Mouse (Mus musculus): ENCODE data around the gene Adamts7. TPM values are rescaled to one million over a fixed set of nuclear protein-coding genes. Genes with fewer than 3 reads are reported as not detected.

Adamts7 gene
- polyA plus RNA-seq, 1 experiment = 9.8 TPM

DNA sequence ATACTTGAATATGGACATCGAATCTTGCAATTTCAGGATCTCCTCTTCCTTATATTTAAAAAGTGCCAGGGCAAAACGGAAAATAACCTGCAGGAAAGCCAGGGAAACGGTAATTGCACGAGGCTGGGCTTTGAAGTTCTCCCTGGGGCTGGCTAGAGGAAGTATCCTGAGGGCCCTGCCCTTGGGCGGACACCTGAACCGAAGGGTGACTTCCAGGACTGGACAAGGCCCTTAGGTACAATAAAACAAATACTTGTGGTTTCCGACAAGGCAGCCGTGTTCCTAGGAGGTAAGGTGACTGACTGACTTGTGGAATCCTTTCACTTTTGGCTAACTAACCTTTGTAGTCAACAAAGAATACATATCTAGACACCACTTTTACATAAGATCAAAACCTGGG, 44.9 kb downstream of the Adamts7 start:
- H3K79me2 ChIP-seq (ENCODE audit: control insufficient read depth, insufficient read depth) = no peaks in the 10 kb centered on the region
- H3K79me3 ChIP-seq (ENCODE audit: low read depth) = no peaks in the 10 kb centered on the region
- no peaks in the 10 kb centered on the region for H3K36me3 ChIP-seq (ENCODE audit: control insufficient read depth, insufficient read depth)
- no peak overlapping the region for H3ac ChIP-seq (ENCODE audit: control insufficient read depth, insufficient read length, low read depth)
- no peaks in the 10 kb centered on the region for H3K27me3 ChIP-seq (ENCODE audit: control insufficient read depth, insufficient read depth, insufficient read length)
- TF ChIP-seq MYOG (IDR thresholded peaks at IDR 0.05; ENCODE audit: control insufficient read depth, extremely low read depth, insufficient read length) = no peak
- TF ChIP-seq CEBPB (IDR thresholded peaks at IDR 0.05; ENCODE audit: low read depth) = no peak
- TF ChIP-seq MAX (IDR thresholded peaks at IDR 0.05) = no peak
- TF ChIP-seq USF1 (IDR thresholded peaks at IDR 0.05; ENCODE audit: low read depth) = no peak
- TF ChIP-seq MYOD1 (IDR thresholded peaks at IDR 0.05; ENCODE audit: control insufficient read depth, insufficient read length, low read depth) = no peak
- TF ChIP-seq CTCF (IDR thresholded peaks at IDR 0.05; ENCODE audit: control insufficient read depth, insufficient read depth, insufficient read length) = no peak
- TF ChIP-seq FOSL1 (IDR thresholded peaks at IDR 0.05; ENCODE audit: insufficient read depth, low read length, poor library complexity, severe bottlenecking) = no peak
- no peak overlapping the region for H3K4me3 ChIP-seq (ENCODE audit: insufficient read depth, poor library complexity, severe bottlenecking)

DNA sequence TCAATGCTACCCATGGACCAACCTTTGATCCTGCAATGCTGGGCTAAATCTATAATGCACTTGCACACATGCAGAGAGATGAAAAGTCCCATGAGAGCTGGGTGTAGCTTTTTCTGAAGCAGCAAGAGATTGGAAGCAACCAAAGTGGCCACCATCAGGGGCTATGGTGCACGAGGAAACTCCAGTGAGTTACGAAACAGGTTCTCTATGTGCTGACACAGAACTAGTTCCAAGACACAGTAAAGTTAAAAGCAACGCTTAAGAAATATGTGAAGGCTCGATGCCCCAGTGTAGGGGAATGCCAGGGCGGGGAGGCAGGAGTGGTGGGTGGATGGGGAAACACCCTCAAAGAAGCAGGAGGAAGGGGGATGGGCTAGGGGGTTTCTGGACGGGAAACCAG, 45.8 kb downstream of the Adamts7 start:
- Histone ChIP-seq H3K79me2 (ENCODE audit: control insufficient read depth, insufficient read depth) (no peaks in the 10 kb centered on the region), H3ac (ENCODE audit: control insufficient read depth, insufficient read length, low read depth) (no peak overlapping the region), H3K36me3 (ENCODE audit: control insufficient read depth, insufficient read depth) (no peaks in the 10 kb centered on the region), H3K79me3 (ENCODE audit: low read depth) (no peaks in the 10 kb centered on the region), H3K27me3 (ENCODE audit: control insufficient read depth, insufficient read depth, insufficient read length) (no peaks in the 10 kb centered on the region), H3K4me3 (ENCODE audit: insufficient read depth, poor library complexity, severe bottlenecking) (no peak overlapping the region)
- TF ChIP-seq MAX (IDR thresholded peaks at IDR 0.05) = no peak

DNA sequence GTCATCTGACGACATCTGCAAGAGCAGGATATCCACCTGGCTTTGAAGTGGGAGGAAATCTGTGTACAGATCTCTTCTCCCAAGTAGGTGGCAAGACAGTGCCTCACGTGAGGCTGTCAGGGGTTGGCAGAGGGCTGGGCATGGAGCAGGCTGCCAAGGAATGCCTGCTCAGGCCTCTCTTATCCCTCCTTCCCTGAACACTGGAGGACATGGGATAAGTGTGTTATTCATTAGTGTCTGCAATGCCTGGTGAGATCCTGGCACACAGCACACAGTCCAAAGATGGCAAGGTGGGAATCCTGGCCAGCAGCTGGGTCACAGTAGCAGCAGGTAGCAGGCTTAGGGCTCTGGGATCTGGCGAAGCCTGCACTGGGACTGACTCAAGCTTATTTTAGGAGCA, 50.3 kb downstream of the Adamts7 start:
- no peaks in the 10 kb centered on the region for H3K79me3 ChIP-seq (ENCODE audit: low read depth)
- H3K27me3 ChIP-seq (ENCODE audit: control insufficient read depth, insufficient read depth, insufficient read length) = no peaks in the 10 kb centered on the region
- no peaks in the 10 kb centered on the region for H3K79me2 ChIP-seq (ENCODE audit: control insufficient read depth, insufficient read depth)
- no peak overlapping the region for H3ac ChIP-seq (ENCODE audit: control insufficient read depth, insufficient read length, low read depth)
- H3K36me3 ChIP-seq (ENCODE audit: control insufficient read depth, insufficient read depth) = no peaks in the 10 kb centered on the region
- H3K4me3 ChIP-seq (ENCODE audit: insufficient read depth, poor library complexity, severe bottlenecking) = no peak overlapping the region
- TF ChIP-seq CEBPB (IDR thresholded peaks at IDR 0.05; ENCODE audit: low read depth) (no peak), FOSL1 (IDR thresholded peaks at IDR 0.05; ENCODE audit: insufficient read depth, low read length, poor library complexity, severe bottlenecking) (no peak), MYOD1 (IDR thresholded peaks at IDR 0.05; ENCODE audit: control insufficient read depth, insufficient read length, low read depth) (no peak), CTCF (IDR thresholded peaks at IDR 0.05; ENCODE audit: control insufficient read depth, insufficient read depth, insufficient read length) (no peak), USF1 (IDR thresholded peaks at IDR 0.05; ENCODE audit: low read depth) (no peak)

DNA sequence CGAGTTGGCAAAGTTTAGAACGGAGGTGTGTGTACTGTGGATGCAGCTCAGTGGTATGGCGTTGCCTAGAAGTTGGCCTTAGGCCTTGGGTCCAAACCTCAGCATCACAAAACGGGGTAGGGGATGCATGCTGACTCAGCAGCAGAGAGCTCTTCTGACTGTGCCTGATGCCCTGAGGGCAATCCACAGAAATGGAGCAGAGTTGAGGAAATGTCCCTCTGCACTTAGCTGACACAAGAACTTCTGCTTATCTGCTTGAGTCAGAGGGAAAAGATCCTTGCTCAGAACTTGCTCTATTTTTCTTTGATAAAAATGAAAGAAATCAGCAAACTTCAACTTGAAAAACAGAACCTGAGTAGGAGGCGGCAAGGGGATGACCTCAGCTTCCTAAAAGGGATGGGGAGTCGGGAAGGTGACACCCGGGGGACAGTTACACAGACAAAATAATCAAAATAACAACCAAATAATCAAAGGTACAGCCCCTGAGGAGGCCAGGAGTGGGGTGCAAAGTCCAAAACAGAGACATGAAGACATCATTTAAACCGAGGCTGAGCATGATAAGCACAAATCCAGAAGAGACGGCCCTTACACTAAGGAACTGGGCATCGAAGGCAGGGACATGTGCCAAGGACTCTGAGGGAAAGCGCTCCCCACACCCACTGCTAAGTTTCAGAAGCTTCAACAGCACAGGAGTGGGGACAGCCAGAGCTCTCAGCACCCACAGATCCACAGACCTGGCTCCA, 53.6 kb downstream of the Adamts7 start:
- H3K4me3 ChIP-seq (ENCODE audit: insufficient read depth, poor library complexity, severe bottlenecking) = no peak overlapping the region
- H3ac ChIP-seq (ENCODE audit: control insufficient read depth, insufficient read length, low read depth) = no peak overlapping the region
- TF ChIP-seq USF1 (IDR thresholded peaks at IDR 0.05; ENCODE audit: low read depth) (no peak), MAX (IDR thresholded peaks at IDR 0.05) (no peak), MYOG (IDR thresholded peaks at IDR 0.05; ENCODE audit: control insufficient read depth, extremely low read depth, insufficient read length) (no peak), CEBPB (IDR thresholded peaks at IDR 0.05; ENCODE audit: low read depth) (no peak), CTCF (IDR thresholded peaks at IDR 0.05; ENCODE audit: control insufficient read depth, insufficient read depth, insufficient read length) (no peak), FOSL1 (IDR thresholded peaks at IDR 0.05; ENCODE audit: insufficient read depth, low read length, poor library complexity, severe bottlenecking) (no peak), MYOD1 (IDR thresholded peaks at IDR 0.05; ENCODE audit: control insufficient read depth, insufficient read length, low read depth) (no peak)
- no peaks in the 10 kb centered on the region for H3K79me3 ChIP-seq (ENCODE audit: low read depth)
- H3K27me3 ChIP-seq (ENCODE audit: control insufficient read depth, insufficient read depth, insufficient read length) = no peaks in the 10 kb centered on the region
- no peaks in the 10 kb centered on the region for H3K79me2 ChIP-seq (ENCODE audit: control insufficient read depth, insufficient read depth)
- no peaks in the 10 kb centered on the region for H3K36me3 ChIP-seq (ENCODE audit: control insufficient read depth, insufficient read depth)

DNA sequence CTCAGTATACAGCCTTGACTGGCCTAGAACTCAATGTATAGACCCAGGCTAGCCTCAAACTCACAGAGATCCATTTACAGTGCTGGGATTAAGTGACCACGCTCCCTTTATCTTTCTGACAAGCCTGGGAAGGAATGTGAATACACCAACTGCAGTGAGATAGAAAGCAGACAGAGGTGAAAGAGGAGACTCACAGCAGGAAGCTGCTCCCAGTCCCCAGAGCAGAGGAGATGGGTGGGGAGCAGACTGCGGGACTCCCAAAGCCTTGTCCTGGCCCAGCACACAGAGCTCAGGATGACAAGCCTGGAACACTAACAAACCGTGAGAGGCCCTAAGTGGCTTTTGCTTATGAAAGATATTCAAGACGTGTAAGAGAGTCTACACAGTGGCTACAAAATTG, 54.6 kb downstream of the Adamts7 start:
- no peaks in the 10 kb centered on the region for H3K36me3 ChIP-seq (ENCODE audit: control insufficient read depth, insufficient read depth)

DNA sequence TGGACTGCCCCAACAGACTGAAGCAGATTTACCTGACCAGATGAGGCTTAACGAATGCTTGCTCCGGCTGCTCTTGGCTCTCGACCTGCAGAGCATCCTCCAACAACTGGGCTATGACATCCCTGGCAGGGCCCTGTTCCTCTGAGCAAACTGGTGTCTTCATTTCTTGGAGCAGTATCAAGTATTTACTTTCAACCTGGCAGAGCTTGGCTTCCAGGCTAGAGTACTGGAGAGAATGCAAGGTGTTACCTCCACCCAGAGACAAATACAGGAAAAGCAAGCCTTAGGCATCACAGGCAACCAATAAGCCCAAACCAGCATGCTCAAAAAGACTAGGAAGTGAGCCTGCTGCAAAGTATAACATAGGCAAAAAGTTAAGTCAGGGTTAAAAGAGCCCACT, 59.4 kb downstream of the Adamts7 start:
- TF ChIP-seq MYOD1 (IDR thresholded peaks at IDR 0.05; ENCODE audit: control insufficient read depth, insufficient read length, low read depth) = no peak
- TF ChIP-seq MAX (IDR thresholded peaks at IDR 0.05) = no peak
- TF ChIP-seq USF1 (IDR thresholded peaks at IDR 0.05; ENCODE audit: low read depth) = no peak
- no peak for TF ChIP-seq CTCF (IDR thresholded peaks at IDR 0.05; ENCODE audit: control insufficient read depth, insufficient read depth, insufficient read length)
- TF ChIP-seq MYOG (IDR thresholded peaks at IDR 0.05; ENCODE audit: control insufficient read depth, extremely low read depth, insufficient read length) = no peak
- TF ChIP-seq CEBPB (IDR thresholded peaks at IDR 0.05; ENCODE audit: low read depth) = no peak
- TF ChIP-seq FOSL1 (IDR thresholded peaks at IDR 0.05; ENCODE audit: insufficient read depth, low read length, poor library complexity, severe bottlenecking) = no peak
- Histone ChIP-seq H3ac (ENCODE audit: control insufficient read depth, insufficient read length, low read depth) (no peak overlapping the region), H3K36me3 (ENCODE audit: control insufficient read depth, insufficient read depth) (no peaks in the 10 kb centered on the region), H3K27me3 (ENCODE audit: control insufficient read depth, insufficient read depth, insufficient read length) (no peaks in the 10 kb centered on the region), H3K4me3 (ENCODE audit: insufficient read depth, poor library complexity, severe bottlenecking) (no peak overlapping the region), H3K79me2 (ENCODE audit: control insufficient read depth, insufficient read depth) (no peaks in the 10 kb centered on the region), H3K79me3 (ENCODE audit: low read depth) (no peaks in the 10 kb centered on the region)

More for the DNA sequence above, 54.6 kb downstream of the Adamts7 start:
- H3K27me3 ChIP-seq (ENCODE audit: control insufficient read depth, insufficient read depth, insufficient read length) = no peaks in the 10 kb centered on the region
- no peaks in the 10 kb centered on the region for H3K79me2 ChIP-seq (ENCODE audit: control insufficient read depth, insufficient read depth)
- H3K4me3 ChIP-seq (ENCODE audit: insufficient read depth, poor library complexity, severe bottlenecking) = no peak overlapping the region
- no peaks in the 10 kb centered on the region for H3K79me3 ChIP-seq (ENCODE audit: low read depth)
- H3ac ChIP-seq (ENCODE audit: control insufficient read depth, insufficient read length, low read depth) = no peak overlapping the region
- TF ChIP-seq MYOD1 (IDR thresholded peaks at IDR 0.05; ENCODE audit: control insufficient read depth, insufficient read length, low read depth) (no peak), USF1 (IDR thresholded peaks at IDR 0.05; ENCODE audit: low read depth) (no peak), CEBPB (IDR thresholded peaks at IDR 0.05; ENCODE audit: low read depth) (no peak), FOSL1 (IDR thresholded peaks at IDR 0.05; ENCODE audit: insufficient read depth, low read length, poor library complexity, severe bottlenecking) (no peak), CTCF (IDR thresholded peaks at IDR 0.05; ENCODE audit: control insufficient read depth, insufficient read depth, insufficient read length) (no peak), MAX (IDR thresholded peaks at IDR 0.05) (no peak), MYOG (IDR thresholded peaks at IDR 0.05; ENCODE audit: control insufficient read depth, extremely low read depth, insufficient read length) (no peak)

All from C2C12 (cell line).